Mouse (Mus musculus) left cerebral cortex, postnatal 36 days (tissue): ENCODE measurements around the gene Arih2. TPM values are rescaled to one million over a fixed set of nuclear protein-coding genes. Genes with fewer than 3 reads are reported as not detected.

ENCODE experiments used
- DNase-seq, 2 experiments: peaks; one replicate each; pipeline ENCODE4 v3.0.0; 2021 to 2022; ENCODE audit warnings: low spot score in 2 of 2, mixed read lengths in 1 of 2
- intact Hi-C: fragments of 180-260 bp; cut with DNase I; formaldehyde crosslinking; loops from one replicate; pipeline ENCODE4 v1.15.1; 2025
- total RNA-seq, 2 experiments: library from RNA; stranded (reverse); gene quantifications; 2 replicates each; pipeline ENCODE4 v1.2.3; 2021

Gene Arih2
- total RNA-seq, 2 experiments from 2014 or later, result 49.5 to 53.5 TPM

DNA sequence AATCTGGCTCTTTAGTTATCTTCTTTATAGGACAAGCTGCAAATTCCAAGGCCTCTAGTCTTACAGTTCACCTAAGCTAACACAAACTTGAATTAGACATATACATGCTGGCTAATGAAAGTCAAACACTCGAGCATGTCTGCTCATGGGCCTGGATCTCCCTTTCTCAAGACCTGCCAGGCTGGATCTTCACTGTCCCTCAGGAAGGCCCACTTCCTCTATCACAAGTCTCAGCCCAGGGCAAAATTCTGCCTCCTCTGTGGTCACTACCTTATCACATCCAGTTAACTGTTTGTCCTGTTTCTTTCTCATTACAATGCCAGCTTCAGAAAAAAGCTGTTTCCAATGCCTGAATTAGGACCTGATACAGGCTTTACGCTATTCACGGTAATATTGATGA is 54.8 kb downstream of the Arih2 start:
- no peak for DNase-seq

GRCm38 (mm10) chr9:108591462-108591861 is 57.7 kb downstream of the Arih2 start:
- DNase-seq, result no peak
- intact Hi-C loops, result no loop called here

More for the DNA sequence above, 54.8 kb downstream of the Arih2 start:
- intact Hi-C loops, result no loop called here

- intact Hi-C loops, result no loop called here
- no peak for DNase-seq
Measured at GRCm38 (mm10) chr9:108589229-108589628, 60.0 kb downstream of the Arih2 start.

DNA sequence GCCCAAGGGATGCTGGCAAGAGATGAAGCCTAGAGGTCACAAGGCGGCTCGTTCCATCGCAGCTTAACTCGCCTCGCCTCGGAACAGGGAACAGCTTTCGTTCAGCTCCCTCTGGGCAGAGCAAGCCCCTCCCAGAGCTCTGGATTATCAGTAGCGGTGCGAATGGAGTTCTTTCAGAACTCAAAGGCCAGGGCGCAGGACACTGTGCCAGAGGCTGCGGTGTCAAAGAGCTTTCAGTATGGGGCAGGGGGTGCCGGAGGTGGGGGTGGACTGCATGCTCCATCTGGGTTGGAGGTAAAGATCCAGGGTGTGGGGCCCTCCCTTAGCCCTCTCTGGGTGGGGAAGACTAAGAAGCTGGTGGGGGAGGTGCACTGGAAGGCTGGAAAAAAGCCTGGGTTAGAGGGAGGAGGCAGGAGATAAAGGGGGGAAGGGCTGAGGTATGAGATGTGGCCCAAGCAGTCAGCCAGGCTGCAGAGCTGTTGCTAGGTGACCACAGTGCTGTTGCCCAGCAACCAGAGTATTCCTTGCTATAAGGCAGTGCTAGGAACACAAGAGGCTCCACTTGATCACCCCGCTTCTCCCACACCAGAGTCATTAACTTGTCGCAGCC is 61.5 kb downstream of the Arih2 start:
- intact Hi-C loops, result no loop called here
- DNase-seq, result peak; percentile 83 to 84

- intact Hi-C loops, result no loop called here
- DNase-seq, result no peak
Measured at GRCm38 (mm10) chr9:108579344-108579690, 69.9 kb downstream of the Arih2 start.

- peak; percentile 88 to 89 for DNase-seq
- intact Hi-C loops, result no loop called here
Measured at GRCm38 (mm10) chr9:108578545-108579343, 70.4 kb downstream of the Arih2 start, which contains the start of gene Wdr6. Gene Wdr6 (minus strand): TSS chr9:108578739.

- no peak for DNase-seq
- intact Hi-C loops, result no loop called here
Measured at GRCm38 (mm10) chr9:108577934-108578544, 71.1 kb downstream of the Arih2 start.

DNA sequence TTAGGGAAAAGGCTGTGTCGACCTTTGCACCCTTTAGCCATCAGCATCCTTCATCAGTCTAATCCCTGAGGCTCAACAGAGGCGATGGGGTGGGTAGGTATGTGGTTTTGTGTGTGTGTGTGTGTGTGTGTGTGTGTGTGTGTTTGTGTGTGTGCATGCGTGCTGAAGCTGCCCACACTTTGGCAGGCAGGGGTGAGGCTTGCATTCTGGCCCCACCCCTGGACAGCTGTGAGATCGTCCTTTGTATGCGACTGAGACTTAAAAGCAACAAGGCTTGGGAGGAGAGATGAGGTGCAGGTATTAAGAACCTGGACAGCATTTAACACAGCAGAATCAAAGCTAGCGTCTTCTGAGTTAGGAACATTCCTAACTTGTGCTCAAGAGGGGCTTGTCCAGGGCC is 72.2 kb downstream of the Arih2 start:
- no peak for DNase-seq
- intact Hi-C loops, result no loop called here

GRCm38 (mm10) chr9:108575321-108576297 is 73.6 kb downstream of the Arih2 start:
- intact Hi-C loops, result no loop called here

DNA sequence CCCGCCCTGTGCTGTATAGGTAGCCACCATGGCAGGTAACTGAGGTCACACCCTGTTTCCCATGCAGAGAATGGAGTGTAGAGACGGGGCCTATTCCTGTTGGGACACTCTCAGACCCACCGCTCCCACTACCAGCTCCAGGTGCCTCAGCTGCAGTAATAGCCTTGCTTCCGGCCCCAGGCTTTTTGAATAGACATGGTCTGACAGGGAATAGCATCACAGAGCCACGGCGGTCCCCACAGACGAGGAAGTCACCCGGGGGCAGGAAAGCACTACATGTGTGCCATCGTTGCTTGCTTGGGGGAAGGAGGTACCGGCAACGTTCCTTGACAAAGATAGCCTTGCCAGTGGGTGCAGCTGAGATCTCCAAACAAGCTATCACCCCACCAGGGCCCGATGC is 74.3 kb downstream of the Arih2 start:
- no peak for DNase-seq
- intact Hi-C loops, result no loop called here

More at GRCm38 (mm10) chr9:108575321-108576297, 73.6 kb downstream of the Arih2 start:
- no peak for DNase-seq

GRCm38 (mm10) chr9:108573774-108574690 is 75.2 kb downstream of the Arih2 start:
- no peak for DNase-seq
- intact Hi-C loops, result no loop called here

DNA sequence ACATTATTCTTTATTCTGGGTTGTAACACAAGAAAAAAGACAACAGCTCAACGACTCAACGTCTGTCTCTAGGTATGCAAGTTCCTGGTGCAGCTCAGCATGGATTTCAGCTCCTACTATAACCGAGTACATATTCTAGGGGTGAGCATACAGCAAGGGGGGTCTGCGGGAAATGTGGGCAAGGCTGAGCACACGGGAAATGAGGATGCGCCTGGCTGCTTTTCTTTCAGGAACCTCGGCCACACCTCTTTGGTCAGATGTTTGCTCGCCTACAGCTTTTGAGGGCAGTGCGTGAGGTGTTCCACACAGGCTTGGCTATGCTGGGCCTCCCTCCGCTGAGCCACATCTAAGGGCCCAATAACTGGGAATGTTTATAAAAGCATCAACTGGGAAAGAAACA is 76.9 kb downstream of the Arih2 start:
- intact Hi-C loops, result no loop called here
- DNase-seq, result no peak

DNA sequence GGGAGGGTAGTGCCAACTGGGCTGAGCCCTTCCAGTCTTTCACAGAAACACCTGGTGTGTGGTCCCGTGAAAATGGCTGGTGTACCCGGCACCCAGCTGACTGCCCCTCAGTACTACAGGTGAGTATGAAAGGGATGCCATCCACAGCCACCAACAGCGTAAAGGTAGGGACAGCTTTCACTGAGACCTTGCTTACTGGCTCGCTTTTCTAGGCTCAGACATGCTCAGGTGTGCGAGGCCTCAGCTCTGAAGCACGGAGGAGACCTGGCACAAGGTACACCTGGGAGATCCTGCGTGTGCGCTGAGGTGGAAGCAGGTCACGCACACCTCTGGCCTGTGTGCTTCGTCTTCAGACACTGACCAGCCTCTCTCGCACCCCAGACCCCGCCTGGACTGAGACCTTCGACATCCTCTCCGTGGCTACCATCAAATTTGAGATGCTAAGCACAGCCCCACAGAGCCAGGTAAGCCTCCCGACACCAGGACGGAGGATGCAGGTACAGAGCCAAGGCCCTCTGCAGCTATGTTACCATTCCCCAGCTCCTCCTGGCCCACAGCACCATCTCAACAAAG is 77.7 kb downstream of the Arih2 start:
- intact Hi-C loops, result loop anchor here (2.0 kb wide), 1 partner anchor 25 kb away; the partner anchor contains the start of gene P4htm
- DNase-seq, result no peak

DNA sequence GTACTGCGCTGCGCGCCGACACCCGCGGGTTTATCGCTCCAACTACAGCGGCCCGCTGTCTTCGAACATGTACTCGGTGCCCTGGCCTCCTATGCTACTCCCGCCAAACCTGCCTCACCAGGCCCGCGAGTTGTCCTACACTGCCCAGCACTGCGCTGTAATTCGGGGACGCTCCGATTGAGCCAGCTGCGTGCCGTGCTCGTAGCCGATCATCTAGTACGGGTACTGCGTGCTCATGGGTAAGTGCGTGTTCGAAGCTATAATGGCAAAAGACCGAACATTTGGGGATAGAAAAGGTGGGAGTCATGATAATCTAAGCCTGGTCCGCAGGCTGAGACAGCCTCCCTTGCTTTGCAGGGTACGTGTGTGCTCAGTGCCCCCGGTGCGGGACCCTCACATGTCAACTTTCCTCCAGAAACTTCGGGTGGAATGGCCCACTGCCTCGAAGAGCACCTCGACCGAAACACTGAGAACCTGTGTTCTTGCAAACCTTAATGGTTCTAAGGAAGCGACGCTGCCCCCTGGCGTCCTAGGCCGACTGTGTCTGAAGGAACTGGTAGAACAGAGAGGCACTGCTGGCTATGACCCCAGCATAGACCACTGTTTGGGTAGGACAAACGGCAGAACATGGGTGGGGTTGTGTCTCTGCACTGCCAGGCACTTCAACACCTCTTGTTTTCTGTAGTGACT is 78.8 kb downstream of the Arih2 start:
- intact Hi-C loops, result loop anchor here (2.0 kb wide), 1 partner anchor 26 kb away; the partner anchor contains the start of gene P4htm
- DNase-seq, result peak; percentile 64 to 68

- DNase-seq, result peak; percentile 83 to 88
- intact Hi-C loops, result loop anchor here (2.0 to 5.0 kb wide), 2 partner anchors 27 to 72 kb away; partner anchors contain the start of gene P4htm
Measured at GRCm38 (mm10) chr9:108569381-108570206, 79.6 kb downstream of the Arih2 start, which contains the start of gene Dalrd3. Gene Dalrd3 (plus strand): TSS chr9:108569886.

DNA sequence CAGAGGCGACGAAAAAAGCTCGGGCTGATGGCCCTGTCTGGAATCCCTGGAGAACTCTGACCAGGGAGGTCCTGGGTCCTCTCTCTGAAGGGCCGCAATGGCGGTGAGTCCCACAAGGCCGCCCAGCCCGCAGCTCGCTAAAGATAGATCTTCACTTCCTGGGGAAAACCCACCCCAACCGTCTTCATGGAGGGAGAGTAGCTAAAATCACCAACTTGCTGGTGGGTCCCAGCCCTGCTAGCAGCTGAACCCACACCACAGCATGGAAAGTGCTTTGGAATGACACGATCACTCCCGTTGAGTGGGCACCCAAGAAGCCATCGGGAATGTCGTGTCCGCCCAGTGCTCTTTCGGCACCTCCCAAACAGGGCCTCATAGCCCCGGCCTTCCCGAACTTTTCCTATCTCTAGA is 80.7 kb downstream of the Arih2 start:
- intact Hi-C loops, result loop anchor here (5.0 kb wide), 1 partner anchor 71 kb away; no protein-coding TSS in a partner anchor
- no peak for DNase-seq
